Mouse (Mus musculus) mouse trophoblast stem cell (cell line): ENCODE measurements around the gene Maf.

Source experiments
- in situ Hi-C, 2 experiments: fragments of 300-500 bp; cut with MseI, MboI; formaldehyde crosslinking; loops; 2 replicates in 1 of 2; 3 replicates in 1 of 2; pipeline ENCODE4 v1.15.1; 2025

Gene Maf

GRCm38 (mm10) chr8:115706411-115706860, 1.2 kb downstream of the Maf start:
- in situ Hi-C loops, result loop anchor here in 1 of 2 experiments (25.0 kb wide), 1 partner anchor 1244 kb away; no protein-coding TSS in a partner anchor

- in situ Hi-C loops, result loop anchor here in 1 of 2 experiments (25.0 kb wide), 1 partner anchor 1243 kb away; no protein-coding TSS in a partner anchor
Measured at GRCm38 (mm10) chr8:115705591-115706110, 1.9 kb downstream of the Maf start.

GRCm38 (mm10) chr8:115703056-115703455, 4.5 kb downstream of the Maf start:
- in situ Hi-C loops, result loop anchor here in 1 of 2 experiments (25.0 kb wide), 1 partner anchor 1241 kb away; no protein-coding TSS in a partner anchor

- in situ Hi-C loops, result loop anchor here in 1 of 2 experiments (25.0 kb wide), 1 partner anchor 1239 kb away; no protein-coding TSS in a partner anchor
Measured at GRCm38 (mm10) chr8:115701001-115701400, 6.6 kb downstream of the Maf start.

- in situ Hi-C loops, result no loop called here
Measured at GRCm38 (mm10) chr8:115699151-115699550, 8.4 kb downstream of the Maf start.

- in situ Hi-C loops, result no loop called here
Measured at GRCm38 (mm10) chr8:115697410-115697809, 10.2 kb downstream of the Maf start.

- in situ Hi-C loops, result no loop called here
Measured at GRCm38 (mm10) chr8:115696661-115697060, 10.9 kb downstream of the Maf start.

GRCm38 (mm10) chr8:115687349-115687748, 20.2 kb downstream of the Maf start:
- in situ Hi-C loops, result no loop called here

GRCm38 (mm10) chr8:115683309-115683708, 24.3 kb downstream of the Maf start:
- in situ Hi-C loops, result no loop called here

GRCm38 (mm10) chr8:115679539-115679938, 28.1 kb downstream of the Maf start:
- in situ Hi-C loops, result no loop called here

GRCm38 (mm10) chr8:115664866-115665265, 42.7 kb downstream of the Maf start:
- in situ Hi-C loops, result no loop called here

GRCm38 (mm10) chr8:115650110-115650521, 57.5 kb downstream of the Maf start:
- in situ Hi-C loops, result no loop called here

- in situ Hi-C loops, result no loop called here
Measured at GRCm38 (mm10) chr8:115645139-115645538, 62.5 kb downstream of the Maf start.

- in situ Hi-C loops, result no loop called here
Measured at GRCm38 (mm10) chr8:115641936-115642335, 65.7 kb downstream of the Maf start.

- in situ Hi-C loops, result no loop called here
Measured at GRCm38 (mm10) chr8:115639951-115640350, 67.6 kb downstream of the Maf start.

GRCm38 (mm10) chr8:115636751-115637150, 70.8 kb downstream of the Maf start:
- in situ Hi-C loops, result no loop called here
